Mouse (Mus musculus) liver, embryonic 12.5 days (tissue): Measurements from ENCODE around the gene Calcrl. TPM values are rescaled to one million over a fixed set of nuclear protein-coding genes. Genes with fewer than 3 reads are reported as not detected.
A peak's percentile ranks its signal among the peaks of the same experiment; 100 is the strongest.

Experiments used
- ATAC-seq: fragments of 200-750 bp; cut with Nextera tagmentation; 2 replicates; pipeline ENCODE4 v1.8.0; 2017; ENCODE audit warnings: moderate number of reproducible peaks, mild to moderate bottlenecking, moderate library complexity
- H3K27ac ChIP-seq: fragments of 300-500 bp; sonication (generic); 2 replicates; pipeline ENCODE4 v1.5.1; 2016; ENCODE audit warnings: mild to moderate bottlenecking
- H3K27me3 ChIP-seq: fragments of 300-500 bp; sonication (generic); replicated peaks from 2 replicates; pipeline ENCODE4 v1.6.1; 2016; ENCODE audit warnings: mild to moderate bottlenecking, moderate library complexity
- H3K36me3 ChIP-seq: fragments of 300-500 bp; sonication (generic); 2 replicates; pipeline ENCODE4 v1.6.1; 2016; ENCODE audit warnings: mild to moderate bottlenecking, moderate library complexity
- H3K4me1 ChIP-seq: fragments of 300-500 bp; sonication (generic); 2 replicates; pipeline ENCODE4 v1.6.1; 2016
- H3K4me2 ChIP-seq: fragments of 300-500 bp; sonication (generic); 2 replicates; pipeline ENCODE4 v1.6.1; 2016; ENCODE audit warnings: mild to moderate bottlenecking, moderate library complexity
- H3K4me3 ChIP-seq: fragments of 300-500 bp; sonication (generic); 2 replicates; pipeline ENCODE4 v1.5.1; 2016; ENCODE audit warnings: mild to moderate bottlenecking, moderate library complexity
- H3K9ac ChIP-seq: fragments of 300-500 bp; sonication (generic); 2 replicates; pipeline ENCODE4 v1.6.1; 2016; ENCODE audit warnings: mild to moderate bottlenecking, moderate library complexity
- H3K9me3 ChIP-seq: fragments of 300-500 bp; sonication (generic); replicated peaks from 2 replicates; pipeline ENCODE4 v1.6.1; 2016; ENCODE audit warnings: mild to moderate bottlenecking, moderate library complexity
- WGBS: fragments of 180-500 bp; shearing (Covaris S2); methylation state at CpG from one replicate; pipeline ENCODE4 v1.1.7; 2016; ENCODE audit not compliant: insufficient replicate concordance; 5-methylcytosine and 5-hydroxymethylcytosine counted together
- polyA plus RNA-seq: library from polyadenylated mRNA; unstranded; fragments of >200 nt; fragmentation: Nextera tagmentation; extraction: Ambion mirVana; gene quantifications from 2 replicates; pipeline ENCODE4 v1.2.1, GENCODE M21; 2016

Calcrl gene
- polyA plus RNA-seq, 1 experiment from 2014 or later, result 22.1 TPM

GRCm38 (mm10) chr2:84388023-84388416, 37.2 kb downstream of the Calcrl start:
- WGBS, result 53% methylated on average over 7 of the region's 7 CpGs
- Histone ChIP-seq H3K4me3 (peak overlapping the region; percentile 43), H3K36me3 (no peaks in the 10 kb centered on the region), H3K9me3 (no peaks in the 10 kb centered on the region), H3K27ac (0 out of 2 replicates have a peak overlapping the region, but pooled peaks have one; percentile 3), H3K27me3 (no peaks in the 10 kb centered on the region), H3K4me2 (peak overlapping the region; percentile 57), H3K4me1 (peaks cover 33% of the 10 kb centered on the region), H3K9ac (peak overlapping the region; percentile 22; the same call in 1 of the 2 replicates)
- ATAC-seq, result no peak; the same call in 1 of the 2 replicates

GRCm38 (mm10) chr2:84387394-84388022, 37.7 kb downstream of the Calcrl start:
- Histone ChIP-seq H3K4me2 (peak overlapping the region; percentile 57), H3K4me1 (peaks cover 33% of the 10 kb centered on the region), H3K36me3 (no peaks in the 10 kb centered on the region), H3K9me3 (no peaks in the 10 kb centered on the region), H3K27me3 (no peaks in the 10 kb centered on the region), H3K9ac (peak overlapping the region; percentile 22; the same call in 1 of the 2 replicates), H3K4me3 (peak overlapping the region; percentile 43), H3K27ac (0 out of 2 replicates have a peak overlapping the region, but pooled peaks have one; percentile 3)
- 24% methylated on average over 11 of the region's 11 CpGs for WGBS
- no peak for ATAC-seq

GRCm38 (mm10) chr2:84386563-84387393, 38.4 kb downstream of the Calcrl start:
- no peaks in the 10 kb centered on the region for H3K27me3 ChIP-seq
- peaks cover 33% of the 10 kb centered on the region for H3K4me1 ChIP-seq
- no peaks in the 10 kb centered on the region for H3K9me3 ChIP-seq
- H3K4me2 ChIP-seq, result peak overlapping the region; percentile 57
- peak overlapping the region; percentile 43 for H3K4me3 ChIP-seq
- ATAC-seq, result no peak
- 59% methylated on average over 18 of the region's 18 CpGs for WGBS
- H3K9ac ChIP-seq, result 0 out of 2 replicates have a peak overlapping the region, but pooled peaks have one; percentile 22
- 0 out of 2 replicates have a peak overlapping the region, but pooled peaks have one; percentile 10 for H3K27ac ChIP-seq
- no peaks in the 10 kb centered on the region for H3K36me3 ChIP-seq

- peak; percentile 65 for ATAC-seq
- Histone ChIP-seq H3K4me2 (peak overlapping the region; percentile 10; the same call in 1 of the 2 replicates), H3K27ac (no peak overlapping the region), H3K27me3 (no peaks in the 10 kb centered on the region), H3K4me1 (peaks cover 33% of the 10 kb centered on the region), H3K9me3 (no peaks in the 10 kb centered on the region), H3K4me3 (no peak overlapping the region), H3K9ac (no peak overlapping the region), H3K36me3 (no peaks in the 10 kb centered on the region)
- 43% methylated on average over 6 of the region's 6 CpGs for WGBS
These were observed 40.1 kb downstream of the Calcrl start for GRCm38 (mm10) chr2:84384911-84385693.

DNA sequence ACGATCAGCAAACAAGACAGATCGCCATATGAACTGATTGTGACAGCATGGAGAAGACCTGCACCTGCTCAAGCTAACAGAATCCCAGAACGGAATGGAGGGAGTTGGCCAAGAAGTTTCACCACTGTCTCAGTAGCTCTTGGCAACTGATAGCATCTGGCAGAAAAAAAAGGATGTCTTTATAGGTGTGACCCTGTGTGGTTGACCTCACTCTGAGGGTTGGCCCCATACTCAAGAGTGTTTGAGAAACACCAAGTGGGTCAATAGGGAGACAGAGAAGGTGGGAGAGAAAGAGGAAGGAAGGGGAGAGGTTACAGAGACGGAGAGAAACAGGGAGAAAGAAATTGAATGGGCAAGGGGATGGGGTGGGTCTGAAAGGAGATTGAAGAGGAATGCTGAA, 41.4 kb downstream of the Calcrl start:
- no peak overlapping the region for H3K4me2 ChIP-seq
- H3K36me3 ChIP-seq, result no peaks in the 10 kb centered on the region
- H3K4me1 ChIP-seq, result peaks cover 28% of the 10 kb centered on the region
- no peak overlapping the region for H3K27ac ChIP-seq
- 56% methylated on average over 4 of the region's 4 CpGs for WGBS
- H3K9ac ChIP-seq, result no peak overlapping the region
- ATAC-seq, result no peak
- no peaks in the 10 kb centered on the region for H3K27me3 ChIP-seq
- H3K4me3 ChIP-seq, result no peak overlapping the region
- no peaks in the 10 kb centered on the region for H3K9me3 ChIP-seq

DNA sequence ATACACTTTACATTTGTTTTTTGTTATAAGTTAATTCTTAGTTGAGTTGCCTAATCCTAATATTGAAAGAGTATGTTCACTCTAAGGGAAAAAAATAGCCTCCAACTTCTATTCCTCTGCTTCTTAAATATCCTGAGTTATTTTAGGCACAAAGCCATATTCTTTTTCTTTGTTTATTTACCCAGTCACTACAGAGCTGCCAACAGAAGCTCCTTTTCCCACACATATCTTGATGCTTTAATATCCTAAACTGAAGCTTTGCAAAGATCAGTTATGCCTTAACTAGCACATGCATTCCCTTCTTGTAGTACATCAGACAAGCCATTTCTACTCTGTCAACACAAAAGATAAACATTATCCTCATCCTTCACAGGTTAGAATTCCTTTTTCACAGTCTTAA, 42.7 kb downstream of the Calcrl start:
- H3K27ac ChIP-seq, result no peak overlapping the region
- no peak overlapping the region for H3K4me3 ChIP-seq
- no peaks in the 10 kb centered on the region for H3K27me3 ChIP-seq
- no peak overlapping the region for H3K9ac ChIP-seq
- ATAC-seq, result no peak
- no peaks in the 10 kb centered on the region for H3K9me3 ChIP-seq
- H3K4me2 ChIP-seq, result no peak overlapping the region
- peaks cover 21% of the 10 kb centered on the region for H3K4me1 ChIP-seq
- no peaks in the 10 kb centered on the region for H3K36me3 ChIP-seq

DNA sequence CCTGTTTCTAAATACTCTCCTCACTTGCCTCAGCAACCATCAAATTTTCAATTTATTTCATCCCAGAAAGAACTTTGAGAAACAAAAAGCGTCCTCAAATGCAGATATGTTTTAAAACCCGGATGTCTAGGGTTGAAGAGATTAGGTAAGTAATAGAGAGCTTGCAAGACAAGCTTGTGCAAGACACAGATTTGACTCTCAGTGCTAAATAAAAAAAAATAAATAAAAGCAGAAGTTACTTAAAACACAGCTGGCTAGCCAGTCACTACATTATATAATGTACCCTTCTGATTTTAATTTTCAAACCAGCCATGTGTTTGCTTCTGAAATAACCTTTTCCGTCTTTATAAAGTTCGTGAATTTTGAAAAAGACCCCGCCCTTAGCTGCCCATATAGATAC, 43.2 kb downstream of the Calcrl start:
- H3K27ac ChIP-seq, result no peak overlapping the region
- H3K27me3 ChIP-seq, result no peaks in the 10 kb centered on the region
- H3K4me2 ChIP-seq, result no peak overlapping the region
- WGBS, result 66% methylated on average over 5 of the region's 5 CpGs
- no peak overlapping the region for H3K4me3 ChIP-seq
- no peak for ATAC-seq
- no peaks in the 10 kb centered on the region for H3K36me3 ChIP-seq
- peaks cover 19% of the 10 kb centered on the region for H3K4me1 ChIP-seq
- no peak overlapping the region for H3K9ac ChIP-seq
- no peaks in the 10 kb centered on the region for H3K9me3 ChIP-seq

GRCm38 (mm10) chr2:84380816-84381215, 44.4 kb downstream of the Calcrl start:
- no peak overlapping the region for H3K9ac ChIP-seq
- H3K36me3 ChIP-seq, result no peaks in the 10 kb centered on the region
- no peak overlapping the region for H3K27ac ChIP-seq
- no peak for ATAC-seq
- H3K4me2 ChIP-seq, result no peak overlapping the region
- no peaks in the 10 kb centered on the region for H3K9me3 ChIP-seq
- no peak overlapping the region for H3K4me3 ChIP-seq
- peaks cover 12% of the 10 kb centered on the region; the same call in 1 of the 2 replicates for H3K4me1 ChIP-seq
- WGBS, result 73% methylated on average over 11 of the region's 11 CpGs
- H3K27me3 ChIP-seq, result no peaks in the 10 kb centered on the region

DNA sequence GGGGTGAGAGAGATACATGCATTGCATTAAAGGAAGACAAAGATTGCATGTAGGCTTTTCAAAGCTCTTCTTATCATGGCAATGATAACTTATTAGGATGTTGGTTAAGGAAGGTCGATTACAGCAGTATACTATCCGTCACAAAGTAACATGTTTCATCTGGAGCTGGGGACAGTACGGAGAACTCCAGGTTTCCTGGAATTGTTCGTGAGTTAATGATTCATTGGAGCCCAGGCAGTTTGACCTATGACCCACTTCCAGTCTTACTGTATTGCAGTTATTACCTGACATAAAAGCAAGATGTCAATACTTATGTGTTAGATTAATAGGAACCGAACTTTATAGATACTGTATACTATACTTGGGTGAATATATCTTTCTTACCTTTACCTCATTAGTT, 46.5 kb downstream of the Calcrl start:
- 50% methylated on average over 5 of the region's 5 CpGs for WGBS
- no peaks in the 10 kb centered on the region for H3K9me3 ChIP-seq
- no peak for ATAC-seq

GRCm38 (mm10) chr2:84369256-84369655, 56.0 kb downstream of the Calcrl start:
- 9% methylated on average over 5 of the region's 5 CpGs for WGBS
- H3K4me2 ChIP-seq, result 0 out of 2 replicates have a peak overlapping the region, but pooled peaks have one; percentile 21

More for the DNA sequence above, 46.5 kb downstream of the Calcrl start:
- H3K27me3 ChIP-seq, result no peaks in the 10 kb centered on the region
- H3K36me3 ChIP-seq, result no peaks in the 10 kb centered on the region
- no peak overlapping the region for H3K4me3 ChIP-seq
- H3K4me1 ChIP-seq, result peaks cover 3% of the 10 kb centered on the region; the same call in 1 of the 2 replicates
- H3K4me2 ChIP-seq, result no peak overlapping the region
- H3K27ac ChIP-seq, result no peak overlapping the region
- H3K9ac ChIP-seq, result no peak overlapping the region

GRCm38 (mm10) chr2:84366742-84367141, 58.5 kb downstream of the Calcrl start:
- H3K27ac ChIP-seq, result no peak overlapping the region
- H3K9ac ChIP-seq, result no peak overlapping the region
- H3K4me1 ChIP-seq, result peaks cover 26% of the 10 kb centered on the region
- no peaks in the 10 kb centered on the region for H3K36me3 ChIP-seq
- no peaks in the 10 kb centered on the region for H3K9me3 ChIP-seq
- H3K27me3 ChIP-seq, result no peaks in the 10 kb centered on the region
- H3K4me3 ChIP-seq, result no peak overlapping the region
- H3K4me2 ChIP-seq, result peak overlapping the region; percentile 8; the same call in 1 of the 2 replicates
- peak; percentile 77 for ATAC-seq

More at GRCm38 (mm10) chr2:84369256-84369655, 56.0 kb downstream of the Calcrl start:
- Histone ChIP-seq H3K27me3 (no peaks in the 10 kb centered on the region), H3K4me3 (no peak overlapping the region), H3K4me1 (peaks cover 28% of the 10 kb centered on the region), H3K9ac (no peak overlapping the region), H3K36me3 (no peaks in the 10 kb centered on the region), H3K27ac (0 out of 2 replicates have a peak overlapping the region, but pooled peaks have one; percentile 2), H3K9me3 (no peaks in the 10 kb centered on the region)
- peak; percentile 88 for ATAC-seq
